Mouse (Mus musculus) cerebellum, adult 2 months (tissue): ENCODE data around the gene Enpp7. TPM values are rescaled to one million over a fixed set of nuclear protein-coding genes. Genes with fewer than 3 reads are reported as not detected.

Experiments used
- DNase-seq, 2 experiments: peaks; one replicate each; pipeline ENCODE4 v3.0.0; 2021
- H3K27ac ChIP-seq: fragments of 200-500 bp; 2 replicates; pipeline ENCODE4 v1.5.1; 2012; ENCODE audit warnings: low read length, control low read depth, inconsistent platforms; ENCODE audit not compliant: insufficient read depth
- H3K27me3 ChIP-seq: fragments of 200-500 bp; 2 replicates; pipeline ENCODE4 v1.6.1; 2012; ENCODE audit warnings: inconsistent platforms, mild to moderate bottlenecking, low read length, moderate library complexity; ENCODE audit not compliant: control insufficient read depth, insufficient read depth
- H3K4me1 ChIP-seq: fragments of 200-500 bp; 2 replicates; pipeline ENCODE4 v1.6.1; 2011; ENCODE audit warnings: low read length; ENCODE audit not compliant: control insufficient read depth, insufficient read depth
- H3K4me3 ChIP-seq: fragments of 200-500 bp; replicated peaks from 2 replicates; pipeline ENCODE3; 2011; ENCODE audit warnings: mild to moderate bottlenecking, low read depth, low read length, control low read depth; ENCODE audit not compliant: insufficient read depth
- CTCF ChIP-seq: fragments of 200-500 bp; IDR thresholded peaks from 2 replicates; pipeline ENCODE4 v1.5.1; 2011; ENCODE audit warnings: low read depth, mild to moderate bottlenecking, control low read depth, low read length, moderate library complexity, borderline replicate concordance; ENCODE audit not compliant: insufficient read depth
- POLR2A ChIP-seq: fragments of 200-500 bp; IDR thresholded peaks from 2 replicates; pipeline ENCODE4 v1.6.1; 2011; ENCODE audit warnings: low read length, control low read depth, borderline replicate concordance; ENCODE audit not compliant: insufficient read depth
- WGBS: fragments of 180-500 bp; shearing (Covaris S2); methylation state at CpG from one replicate; pipeline ENCODE4 v1.1.7; 2018; 5-methylcytosine and 5-hydroxymethylcytosine counted together
- polyA plus RNA-seq: library from polyadenylated mRNA; depleted of rRNA; stranded (reverse); fragments of >200 nt; gene quantifications from 2 replicates; pipeline ENCODE4 v1.2.3, GENCODE M21; 2012

Gene Enpp7
- polyA plus RNA-seq, 1 experiment = not detected

- Histone ChIP-seq H3K27me3 (no peaks in the 10 kb centered on the region), H3K27ac (no peak overlapping the region), H3K4me3 (no peak overlapping the region), H3K4me1 (no peaks in the 10 kb centered on the region)
- 35% methylated on average over 7 of the region's 7 CpGs for WGBS
- TF ChIP-seq POLR2A (no peak), CTCF (no peak)
- DNase-seq = no peak
These were observed 26.5 kb downstream of the Enpp7 start for GRCm38 (mm10) chr11:119014455-119014854.

GRCm38 (mm10) chr11:119017506-119017905 is 29.5 kb downstream of the Enpp7 start:
- no peak overlapping the region for H3K27ac ChIP-seq

DNA sequence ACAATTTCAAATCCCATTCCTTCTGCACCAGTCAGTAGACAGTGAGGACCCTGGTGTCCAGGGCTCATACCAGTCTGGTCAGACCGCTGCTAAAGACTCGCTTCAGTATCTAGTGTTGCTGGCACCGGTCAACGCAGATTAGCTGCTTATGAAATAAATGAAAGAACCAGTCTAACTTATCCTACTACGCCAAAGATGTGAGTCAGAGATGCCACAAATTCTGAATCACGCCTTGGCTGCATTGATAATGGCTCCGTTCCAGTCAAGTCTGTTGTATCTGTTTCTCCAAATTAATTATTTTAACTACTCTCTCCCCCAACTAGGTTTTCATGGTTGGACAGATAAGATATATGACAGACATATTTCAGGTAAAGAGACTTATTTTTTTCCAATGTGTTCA is 33.2 kb downstream of the Enpp7 start:
- no peak for DNase-seq
- H3K4me3 ChIP-seq = no peak overlapping the region
- TF ChIP-seq CTCF (no peak), POLR2A (no peak)
- 92% methylated on average over 7 of the region's 7 CpGs for WGBS
- H3K27me3 ChIP-seq = no peaks in the 10 kb centered on the region
- peaks cover 9% of the 10 kb centered on the region; the same call in 1 of the 2 replicates for H3K4me1 ChIP-seq
- no peak overlapping the region for H3K27ac ChIP-seq

More at GRCm38 (mm10) chr11:119017506-119017905, 29.5 kb downstream of the Enpp7 start:
- no peak overlapping the region for H3K4me3 ChIP-seq
- 83% methylated on average over 7 of the region's 7 CpGs for WGBS
- no peak for DNase-seq
- no peaks in the 10 kb centered on the region for H3K27me3 ChIP-seq
- H3K4me1 ChIP-seq = no peaks in the 10 kb centered on the region
- TF ChIP-seq POLR2A (no peak), CTCF (no peak)

DNA sequence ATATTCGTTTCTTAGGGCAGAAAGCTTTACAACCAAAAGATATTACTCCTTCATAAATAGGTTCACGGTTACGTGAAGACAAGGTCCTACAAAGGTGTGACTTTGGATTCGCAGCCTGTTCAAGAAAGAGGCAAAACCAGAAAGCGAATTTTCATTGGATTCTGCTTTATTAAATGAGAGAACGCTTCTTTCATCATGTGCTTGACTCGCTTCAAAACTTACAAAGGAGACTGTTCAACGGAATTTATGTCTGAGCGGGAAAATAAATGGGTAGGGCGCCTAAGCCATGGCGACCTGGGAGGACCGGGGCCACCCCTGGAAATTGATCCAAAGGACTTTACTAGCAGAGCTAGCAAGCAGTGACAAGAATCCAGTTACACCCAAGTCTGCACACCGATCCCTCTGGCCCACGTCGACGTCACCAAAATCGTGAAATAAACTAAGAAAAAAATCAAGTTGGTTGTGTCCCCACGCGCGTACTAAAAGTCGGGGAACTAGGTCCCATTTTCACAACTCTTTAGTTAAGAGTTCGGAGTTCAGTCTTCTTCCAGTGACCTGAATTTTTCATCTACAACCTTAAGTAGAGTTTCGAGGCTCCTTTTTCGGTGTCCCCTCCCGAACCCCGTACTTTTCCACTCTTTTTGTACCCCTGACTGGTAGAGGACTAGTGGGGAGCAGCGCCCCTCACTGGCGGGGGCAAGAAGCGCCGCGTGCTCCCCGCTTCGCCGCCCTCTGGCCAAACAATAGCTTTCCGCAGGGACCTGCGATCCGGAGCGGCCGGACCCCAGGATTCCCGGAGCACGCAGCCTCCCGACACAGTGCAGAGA is 34.3 kb downstream of the Enpp7 start:
- Histone ChIP-seq H3K27ac (no peak overlapping the region), H3K4me3 (peak overlapping the region; percentile 51), H3K27me3 (no peaks in the 10 kb centered on the region), H3K4me1 (peaks cover 9% of the 10 kb centered on the region; the same call in 1 of the 2 replicates)
- DNase-seq = no peak
- WGBS = 9% methylated on average over 42 of the region's 42 CpGs
- TF ChIP-seq POLR2A = no peak
- peak; percentile 36; the same call in 1 of the 2 replicates for TF ChIP-seq CTCF

DNA sequence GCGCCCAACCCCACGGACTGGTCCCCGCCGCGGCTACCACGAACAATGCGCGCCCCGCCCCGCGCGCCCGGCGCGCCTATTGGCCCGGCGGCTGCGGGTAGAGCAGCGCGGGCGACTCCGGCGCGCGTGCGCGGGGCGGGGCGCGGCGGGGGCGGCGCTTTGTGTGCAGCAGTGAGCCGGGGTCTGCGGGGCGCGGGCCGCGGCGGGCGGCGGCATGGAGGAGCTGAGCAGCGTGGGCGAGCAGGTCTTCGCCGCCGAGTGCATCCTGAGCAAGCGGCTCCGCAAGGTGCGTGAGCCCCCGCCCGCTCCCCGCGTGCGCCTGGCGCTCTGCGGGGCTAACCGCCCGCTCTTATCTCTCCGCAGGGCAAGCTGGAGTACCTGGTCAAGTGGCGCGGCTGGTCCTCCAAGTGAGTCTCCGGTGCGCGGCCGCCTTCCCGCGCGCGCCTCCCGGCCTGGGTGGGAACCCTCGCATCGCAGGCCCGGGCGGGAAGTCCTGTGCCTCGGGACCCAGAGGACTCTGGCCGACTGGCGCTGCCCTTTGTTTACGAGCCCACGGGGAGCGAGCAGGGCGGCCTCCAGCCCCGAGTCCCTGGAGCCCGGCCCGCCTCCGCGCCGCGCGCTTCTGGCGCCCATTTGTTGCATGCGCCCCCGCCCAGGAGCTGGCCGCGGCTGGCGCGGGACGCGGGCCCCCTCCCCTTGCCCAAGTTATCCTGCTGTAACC is 35.1 kb downstream of the Enpp7 start, which contains the start of gene Cbx2:
TSS of gene Cbx2 (plus strand) at position 68 of the 721 bp plus-strand sequence.
- under 1% methylated on average over 99 of the region's 99 CpGs for WGBS
- H3K27ac ChIP-seq = no peak within 1 kb of the TSS
- TF ChIP-seq CTCF (no peak), POLR2A (peak; percentile 38; the same call in 1 of the 2 replicates)
- peak; percentile 86 to 87 for DNase-seq
- H3K4me3 ChIP-seq = peak within 1 kb of the TSS; percentile 69
- peaks cover 9% of the 10 kb centered on the region; the same call in 1 of the 2 replicates for H3K4me1 ChIP-seq
- no peaks in the 10 kb centered on the region for H3K27me3 ChIP-seq

- TF ChIP-seq POLR2A = no peak
- TF ChIP-seq CTCF = no peak
- peak; percentile 32 to 41 for DNase-seq
- peaks cover 9% of the 10 kb centered on the region; the same call in 1 of the 2 replicates for H3K4me1 ChIP-seq
- H3K4me3 ChIP-seq = peak overlapping the region; percentile 69
- H3K27me3 ChIP-seq = no peaks in the 10 kb centered on the region
- no peak overlapping the region for H3K27ac ChIP-seq
- 2% methylated on average over 15 of the region's 15 CpGs for WGBS
These were observed 35.6 kb downstream of the Enpp7 start for GRCm38 (mm10) chr11:119023616-119023980.

DNA sequence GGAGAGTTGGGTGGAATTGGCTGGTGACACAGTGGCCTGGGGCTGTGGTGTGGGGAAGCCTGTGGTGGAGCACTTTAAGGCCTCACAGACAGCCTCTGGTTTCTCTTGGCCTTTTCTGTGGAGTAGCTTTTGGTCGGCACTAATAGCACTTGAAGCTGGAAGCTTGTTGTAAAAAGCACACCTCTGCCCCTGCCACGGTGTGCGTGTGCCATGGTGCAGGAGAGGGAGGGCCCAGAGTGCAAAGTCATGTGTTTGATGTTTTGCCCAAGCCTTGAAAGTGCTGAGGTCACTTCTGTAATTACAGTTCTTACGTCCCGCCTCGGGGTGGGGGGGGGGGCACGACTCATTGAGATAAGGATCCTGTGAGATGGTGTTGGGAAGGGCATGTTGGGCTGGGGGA is 36.3 kb downstream of the Enpp7 start:
- H3K27me3 ChIP-seq = no peaks in the 10 kb centered on the region
- no peak overlapping the region for H3K4me3 ChIP-seq
- 45% methylated on average over 7 of the region's 7 CpGs for WGBS
- DNase-seq = no peak
- no peak for TF ChIP-seq POLR2A
- no peak for TF ChIP-seq CTCF
- H3K27ac ChIP-seq = no peak overlapping the region
- peaks cover 9% of the 10 kb centered on the region; the same call in 1 of the 2 replicates for H3K4me1 ChIP-seq

GRCm38 (mm10) chr11:119026203-119026602 is 38.2 kb downstream of the Enpp7 start:
- 49% methylated on average over 12 of the region's 12 CpGs for WGBS
- Histone ChIP-seq H3K27ac (no peak overlapping the region), H3K4me1 (peaks cover 9% of the 10 kb centered on the region; the same call in 1 of the 2 replicates), H3K4me3 (no peak overlapping the region), H3K27me3 (no peaks in the 10 kb centered on the region)
- DNase-seq = no peak
- TF ChIP-seq CTCF (no peak), POLR2A (no peak)
